Mouse (Mus musculus): ENCODE results near the gene Kif4. TPM values are rescaled to one million over a fixed set of nuclear protein-coding genes. Genes with fewer than 3 reads are reported as not detected.

Gene Kif4
- polyA plus RNA-seq, 1 experiment, result 0.92 TPM

GRCm38 (mm10) chrX:100625802-100626793, 561 bp downstream of the Kif4 start, which contains the start of gene Pdzd11:
Pdzd11 (minus strand) TSS chrX:100626568.
- H3K9me3 ChIP-seq (ENCODE audit: control insufficient read depth, low read length), result peaks cover 8% of the 10 kb centered on the region
- peaks cover 5% of the 10 kb centered on the region; the same call in 1 of the 2 replicates for H3K27me3 ChIP-seq (ENCODE audit: control insufficient read depth)
- TF ChIP-seq GATA1 (IDR thresholded peaks at IDR 0.05; ENCODE audit: low read length) (no peak), TAL1 (IDR thresholded peaks at IDR 0.05; ENCODE audit: low read length) (no peak)
- H3K36me3 ChIP-seq (ENCODE audit: control insufficient read depth), result peaks cover 74% of the 10 kb centered on the region
- peak within 1 kb of the TSS; percentile 73 for H3K4me3 ChIP-seq (replicated peaks)
- peaks cover 26% of the 10 kb centered on the region for H3K4me1 ChIP-seq (ENCODE audit: control insufficient read depth)

GRCm38 (mm10) chrX:100629076-100629475, 3.5 kb downstream of the Kif4 start:
- H3K4me1 ChIP-seq (ENCODE audit: control insufficient read depth), result peaks cover 19% of the 10 kb centered on the region
- H3K27me3 ChIP-seq (ENCODE audit: control insufficient read depth), result peaks cover 5% of the 10 kb centered on the region; the same call in 1 of the 2 replicates
- H3K36me3 ChIP-seq (ENCODE audit: control insufficient read depth), result peaks cover 69% of the 10 kb centered on the region
- TF ChIP-seq TAL1 (IDR thresholded peaks at IDR 0.05; ENCODE audit: low read length) (no peak), GATA1 (IDR thresholded peaks at IDR 0.05; ENCODE audit: low read length) (no peak)
- peaks cover 8% of the 10 kb centered on the region for H3K9me3 ChIP-seq (ENCODE audit: control insufficient read depth, low read length)
- peak overlapping the region; percentile 19 for H3K4me3 ChIP-seq (replicated peaks)

- Histone ChIP-seq H3K27me3 (ENCODE audit: control insufficient read depth) (no peaks in the 10 kb centered on the region; the same call in 1 of the 2 replicates), H3K4me3 (replicated peaks) (no peak overlapping the region), H3K9me3 (ENCODE audit: control insufficient read depth, low read length) (no peaks in the 10 kb centered on the region), H3K36me3 (ENCODE audit: control insufficient read depth) (peaks cover 99% of the 10 kb centered on the region), H3K4me1 (ENCODE audit: control insufficient read depth) (peaks cover 2% of the 10 kb centered on the region; the same call in 1 of the 2 replicates)
- TF ChIP-seq TAL1 (IDR thresholded peaks at IDR 0.05; ENCODE audit: low read length) (no peak), GATA1 (IDR thresholded peaks at IDR 0.05; ENCODE audit: low read length) (no peak)
Measured at GRCm38 (mm10) chrX:100638477-100638876, 12.9 kb downstream of the Kif4 start.

GRCm38 (mm10) chrX:100652848-100653247, 27.3 kb downstream of the Kif4 start:
- no peaks in the 10 kb centered on the region for H3K27me3 ChIP-seq (ENCODE audit: control insufficient read depth)
- peaks cover 73% of the 10 kb centered on the region for H3K36me3 ChIP-seq (ENCODE audit: control insufficient read depth)
- TF ChIP-seq GATA1 (IDR thresholded peaks at IDR 0.05; ENCODE audit: low read length) (no peak), TAL1 (IDR thresholded peaks at IDR 0.05; ENCODE audit: low read length) (no peak)
- H3K4me1 ChIP-seq (ENCODE audit: control insufficient read depth), result no peaks in the 10 kb centered on the region
- no peak overlapping the region for H3K4me3 ChIP-seq (replicated peaks)
- H3K9me3 ChIP-seq (ENCODE audit: control insufficient read depth, low read length), result no peaks in the 10 kb centered on the region

- Histone ChIP-seq H3K9me3 (ENCODE audit: control insufficient read depth, low read length) (no peaks in the 10 kb centered on the region), H3K36me3 (ENCODE audit: control insufficient read depth) (peaks cover 79% of the 10 kb centered on the region), H3K27me3 (ENCODE audit: control insufficient read depth) (no peaks in the 10 kb centered on the region), H3K4me3 (replicated peaks) (no peak overlapping the region), H3K4me1 (ENCODE audit: control insufficient read depth) (no peaks in the 10 kb centered on the region)
- TF ChIP-seq GATA1 (IDR thresholded peaks at IDR 0.05; ENCODE audit: low read length), result no peak
- TF ChIP-seq TAL1 (IDR thresholded peaks at IDR 0.05; ENCODE audit: low read length), result no peak
Measured at GRCm38 (mm10) chrX:100664825-100665224, 39.3 kb downstream of the Kif4 start.

- TF ChIP-seq TAL1 (IDR thresholded peaks at IDR 0.05; ENCODE audit: low read length) (no peak), GATA1 (IDR thresholded peaks at IDR 0.05; ENCODE audit: low read length) (no peak)
- Histone ChIP-seq H3K4me1 (ENCODE audit: control insufficient read depth) (no peaks in the 10 kb centered on the region), H3K9me3 (ENCODE audit: control insufficient read depth, low read length) (no peaks in the 10 kb centered on the region), H3K4me3 (replicated peaks) (no peak overlapping the region), H3K27me3 (ENCODE audit: control insufficient read depth) (no peaks in the 10 kb centered on the region), H3K36me3 (ENCODE audit: control insufficient read depth) (peaks cover 71% of the 10 kb centered on the region)
Measured at GRCm38 (mm10) chrX:100678204-100678603, 52.7 kb downstream of the Kif4 start.

- TF ChIP-seq GATA1 (IDR thresholded peaks at IDR 0.05; ENCODE audit: low read length), result no peak
- TF ChIP-seq TAL1 (IDR thresholded peaks at IDR 0.05; ENCODE audit: low read length), result no peak
- Histone ChIP-seq H3K36me3 (ENCODE audit: control insufficient read depth) (peaks cover 64% of the 10 kb centered on the region), H3K27me3 (ENCODE audit: control insufficient read depth) (no peaks in the 10 kb centered on the region), H3K4me3 (replicated peaks) (no peak overlapping the region), H3K9me3 (ENCODE audit: control insufficient read depth, low read length) (no peaks in the 10 kb centered on the region), H3K4me1 (ENCODE audit: control insufficient read depth) (no peaks in the 10 kb centered on the region)
Measured at GRCm38 (mm10) chrX:100686527-100686926, 61.0 kb downstream of the Kif4 start.

GRCm38 (mm10) chrX:100687360-100688032, 62.0 kb downstream of the Kif4 start:
- H3K4me3 ChIP-seq (replicated peaks), result no peak overlapping the region
- H3K4me1 ChIP-seq (ENCODE audit: control insufficient read depth), result no peaks in the 10 kb centered on the region
- H3K27me3 ChIP-seq (ENCODE audit: control insufficient read depth), result no peaks in the 10 kb centered on the region
- H3K9me3 ChIP-seq (ENCODE audit: control insufficient read depth, low read length), result no peaks in the 10 kb centered on the region
- peaks cover 74% of the 10 kb centered on the region for H3K36me3 ChIP-seq (ENCODE audit: control insufficient read depth)
- TF ChIP-seq TAL1 (IDR thresholded peaks at IDR 0.05; ENCODE audit: low read length) (no peak), GATA1 (IDR thresholded peaks at IDR 0.05; ENCODE audit: low read length) (no peak)

- H3K36me3 ChIP-seq (ENCODE audit: control insufficient read depth), result peaks cover 79% of the 10 kb centered on the region
- no peaks in the 10 kb centered on the region for H3K4me1 ChIP-seq (ENCODE audit: control insufficient read depth)
- no peaks in the 10 kb centered on the region for H3K27me3 ChIP-seq (ENCODE audit: control insufficient read depth)
- H3K9me3 ChIP-seq (ENCODE audit: control insufficient read depth, low read length), result no peaks in the 10 kb centered on the region
- TF ChIP-seq TAL1 (IDR thresholded peaks at IDR 0.05; ENCODE audit: low read length), result no peak
- no peak for TF ChIP-seq GATA1 (IDR thresholded peaks at IDR 0.05; ENCODE audit: low read length)
- H3K4me3 ChIP-seq (replicated peaks), result no peak overlapping the region
Measured at GRCm38 (mm10) chrX:100688033-100688370, 62.5 kb downstream of the Kif4 start.

All from erythroblast, embryonic 14.5 days (primary cell).